Mouse (Mus musculus) CH12.LX (cell line): Measurements from ENCODE around the gene Kif21b. TPM values are rescaled to one million over a fixed set of nuclear protein-coding genes. Genes with fewer than 3 reads are reported as not detected.

Experiments
- DNase-seq: peaks from one replicate; pipeline ENCODE4 v3.0.0-alpha.2; 2013; ENCODE audit errors: extremely low read depth
- H3K27ac ChIP-seq: 2 replicates; pipeline ENCODE4 v1.5.1; 2012; ENCODE audit warnings: low read depth, mild to moderate bottlenecking, control low read depth, moderate library complexity; ENCODE audit not compliant: insufficient read depth
- H3K27me3 ChIP-seq: replicated peaks from 2 replicates; pipeline ENCODE3; 2012; ENCODE audit warnings: inconsistent platforms
- H3K36me3 ChIP-seq, 2 experiments: replicated peaks in 1 of 2; 2 replicates each; pipeline versions ENCODE3 to v1.6.1; 2012; ENCODE audit warnings: inconsistent platforms in 1 of 2, low read length in 1 of 2, mild to moderate bottlenecking in 1 of 2, mixed read lengths in 1 of 2, moderate library complexity in 1 of 2; ENCODE audit not compliant: control insufficient read depth in 1 of 2, insufficient read depth in 1 of 2
- H3K4me1 ChIP-seq, 2 experiments: 2 replicates each; pipeline ENCODE4 v1.6.1; 2012; ENCODE audit warnings: inconsistent platforms in 1 of 2, moderate library complexity in 1 of 2; ENCODE audit not compliant: insufficient read depth in 2 of 2, control insufficient read depth in 1 of 2
- H3K4me2 ChIP-seq: 2 replicates; pipeline ENCODE4 v1.6.1; 2012; ENCODE audit warnings: low read depth, mild to moderate bottlenecking, control low read depth; ENCODE audit not compliant: poor library complexity, insufficient read depth, severe bottlenecking
- H3K4me3 ChIP-seq, 3 experiments: fragments of 150-350 bp in 1 of 3; sonication (generic) in 1 of 3; replicated peaks in 1 of 3; 2 replicates each; pipeline versions ENCODE3 to v1.5.1; 2011 to 2012; ENCODE audit warnings: low read depth in 2 of 3, low read length in 2 of 3, mild to moderate bottlenecking in 2 of 3, moderate library complexity in 2 of 3, control low read depth in 1 of 3, improper control_type of control experiment in 1 of 3, inconsistent platforms in 1 of 3, mixed read lengths in 1 of 3; ENCODE audit not compliant: poor library complexity in 1 of 3
- H3K79me2 ChIP-seq: replicated peaks from 2 replicates; pipeline ENCODE4 v1.6.1; 2012; ENCODE audit warnings: mild to moderate bottlenecking, moderate library complexity; ENCODE audit not compliant: control insufficient read depth, poor library complexity, insufficient read depth, severe bottlenecking; ENCODE audit errors: extremely low read depth
- H3K9ac ChIP-seq: 2 replicates; pipeline ENCODE4 v1.6.1; 2012; ENCODE audit warnings: low read depth, mild to moderate bottlenecking, control low read depth, moderate library complexity; ENCODE audit not compliant: insufficient read depth
- H3K9me3 ChIP-seq: replicated peaks from 2 replicates; pipeline ENCODE3; 2012; ENCODE audit warnings: low read length, inconsistent platforms, mixed read lengths
- CTCF ChIP-seq, 2 experiments: IDR thresholded peaks in 1 of 2; conservative IDR thresholded peaks in 1 of 2; 2 replicates each; pipeline ENCODE4 v1.5.1; 2011 to 2012; ENCODE audit warnings: low read depth in 2 of 2, low read length in 2 of 2, improper control_type of control experiment in 1 of 2, inconsistent platforms in 1 of 2, mild to moderate bottlenecking in 1 of 2, moderate library complexity in 1 of 2
- ELF1 ChIP-seq: IDR thresholded peaks from 2 replicates; pipeline ENCODE4 v1.6.1; 2014; ENCODE audit warnings: low read depth, mild to moderate bottlenecking, inconsistent platforms, low read length, improper control_type of control experiment
- EP300 ChIP-seq: IDR thresholded peaks from 2 replicates; pipeline ENCODE4 v1.6.1; 2011; ENCODE audit warnings: low read length, improper control_type of control experiment
- ETS1 ChIP-seq: conservative IDR thresholded peaks from 2 replicates; pipeline ENCODE4 v1.6.1; 2012; ENCODE audit warnings: low read depth, mild to moderate bottlenecking, inconsistent platforms, low read length, improper control_type of control experiment, moderate library complexity
- GABPA ChIP-seq: IDR thresholded peaks from 2 replicates; pipeline ENCODE4 v1.6.1; 2012; ENCODE audit warnings: low read depth, low read length, improper control_type of control experiment, inconsistent platforms; ENCODE audit not compliant: insufficient replicate concordance
- HCFC1 ChIP-seq: IDR thresholded peaks from 2 replicates; pipeline ENCODE4 v1.6.1; 2012; ENCODE audit warnings: low read depth, mild to moderate bottlenecking, inconsistent platforms, low read length, improper control_type of control experiment
- IRF4 ChIP-seq: IDR thresholded peaks from 2 replicates; pipeline ENCODE4 v1.6.1; 2014; ENCODE audit warnings: low read depth, mild to moderate bottlenecking, inconsistent platforms, low read length, improper control_type of control experiment
- JUN ChIP-seq: IDR thresholded peaks from 2 replicates; pipeline ENCODE4 v1.6.1; 2011; ENCODE audit warnings: low read depth, mild to moderate bottlenecking, low read length, improper control_type of control experiment, moderate library complexity; ENCODE audit not compliant: insufficient read depth
- MAFK ChIP-seq: IDR thresholded peaks from 2 replicates; pipeline ENCODE4 v1.6.1; 2011; ENCODE audit warnings: low read length, improper control_type of control experiment; ENCODE audit not compliant: insufficient replicate concordance
- MAZ ChIP-seq: IDR thresholded peaks from 2 replicates; pipeline ENCODE4 v1.6.1; 2012; ENCODE audit warnings: low read depth, mild to moderate bottlenecking, inconsistent platforms, low read length, improper control_type of control experiment, moderate library complexity
- MEF2A ChIP-seq: IDR thresholded peaks from 2 replicates; pipeline ENCODE4 v1.6.1; 2014; ENCODE audit warnings: low read depth, mild to moderate bottlenecking, inconsistent platforms, low read length, improper control_type of control experiment, borderline replicate concordance
- MXI1 ChIP-seq: IDR thresholded peaks from 2 replicates; pipeline ENCODE4 v1.6.1; 2011; ENCODE audit warnings: mild to moderate bottlenecking, low read depth, low read length, improper control_type of control experiment
- MYC ChIP-seq: IDR thresholded peaks from 2 replicates; pipeline ENCODE4 v1.6.1; 2011; ENCODE audit warnings: low read depth, mild to moderate bottlenecking, improper control_type of control experiment, low read length
- NELFE ChIP-seq: IDR thresholded peaks from 2 replicates; pipeline ENCODE4 v1.6.1; 2011; ENCODE audit warnings: low read depth, low read length, improper control_type of control experiment
- NRF1 ChIP-seq: IDR thresholded peaks from 2 replicates; pipeline ENCODE4 v1.6.1; 2014; ENCODE audit warnings: low read depth, mild to moderate bottlenecking, inconsistent platforms, low read length, improper control_type of control experiment, moderate library complexity
- PAX5 ChIP-seq: IDR thresholded peaks from 2 replicates; pipeline ENCODE4 v1.6.1; 2012; ENCODE audit warnings: low read length, inconsistent platforms, mixed read lengths
- POLR2A ChIP-seq: IDR thresholded peaks from 2 replicates; pipeline ENCODE4 v1.6.1; 2011; ENCODE audit warnings: low read depth, mild to moderate bottlenecking, improper control_type of control experiment, low read length
- POLR2AphosphoS2 ChIP-seq: IDR thresholded peaks from 2 replicates; pipeline ENCODE4 v1.6.1; 2011; ENCODE audit warnings: low read depth, low read length, improper control_type of control experiment
- RAD21 ChIP-seq: IDR thresholded peaks from 2 replicates; pipeline ENCODE4 v1.6.1; 2011; ENCODE audit warnings: low read depth, mild to moderate bottlenecking, low read length, improper control_type of control experiment, moderate library complexity
- SIN3A ChIP-seq: IDR thresholded peaks from 2 replicates; pipeline ENCODE4 v1.6.1; 2012; ENCODE audit warnings: low read length, improper control_type of control experiment, inconsistent platforms
- SMC3 ChIP-seq: IDR thresholded peaks from 2 replicates; pipeline ENCODE4 v1.6.1; 2011; ENCODE audit warnings: low read depth, low read length, improper control_type of control experiment
- TBP ChIP-seq: conservative IDR thresholded peaks from 2 replicates; pipeline ENCODE4 v1.6.1; 2011; ENCODE audit warnings: low read depth, low read length, improper control_type of control experiment
- TCF12 ChIP-seq: IDR thresholded peaks from 2 replicates; pipeline ENCODE4 v1.6.1; 2014; ENCODE audit warnings: low read depth, mild to moderate bottlenecking, inconsistent platforms, low read length, improper control_type of control experiment
- USF1 ChIP-seq: IDR thresholded peaks from 2 replicates; pipeline ENCODE4 v1.6.1; 2014; ENCODE audit warnings: low read depth, mild to moderate bottlenecking, inconsistent platforms, low read length, improper control_type of control experiment
- ZNF384 ChIP-seq: IDR thresholded peaks from 2 replicates; pipeline ENCODE4 v1.6.1; 2012; ENCODE audit warnings: low read depth, low read length, improper control_type of control experiment, inconsistent platforms
- dilution Hi-C: fragments of 300-500 bp; cut with MboI; formaldehyde crosslinking; loops from 2 replicates; pipeline ENCODE4 v1.14.3; 2020; ENCODE audit warnings: low sequenced_read_pairs; ENCODE audit not compliant: extremely low pct_unique_long_range_greater_than_20kb, extremely low pct_ligation_motif_present
- in situ Hi-C: fragments of 300-500 bp; cut with MboI; formaldehyde crosslinking; loops from 3 replicates; pipeline ENCODE4 v1.14.3; 2019; ENCODE audit warnings: low sequenced_read_pairs, low pct_ligation_motif_present, low pct_unique_long_range_greater_than_20kb, mixed read lengths
- polyA plus RNA-seq: library from polyadenylated mRNA; unstranded; fragments of >175 nt; gene quantifications from 2 replicates; pipeline ENCODE4 v1.2.1, GENCODE M21; 2012; ENCODE audit warnings: low read depth; ENCODE audit not compliant: insufficient read length
- total RNA-seq, 2 experiments: library from RNA; depleted of rRNA; stranded (reverse); fragments of 300-350 nt in 1 of 2; fragments of >200 nt in 1 of 2; gene quantifications; 2 replicates each; pipeline ENCODE4 v1.2.3; 2012 to 2014

The Kif21b gene
- total and polyA plus RNA-seq, 3 experiments: 7.3 to 32.4 (median 26.2) TPM

GRCm38 (mm10) chr1:136134547-136134946 is 3.4 kb downstream of the Kif21b start:
- Histone ChIP-seq H3K36me3 (peaks cover 0 to 4% of the 10 kb centered on the region in 2 experiments), H3K9ac (peak overlapping the region; percentile 51), H3K4me1 (peaks cover 43 to 76% of the 10 kb centered on the region in 2 experiments), H3K4me3 (no peak overlapping the region), H3K79me2 (peaks cover 34% of the 10 kb centered on the region), H3K4me2 (peak overlapping the region; percentile 68), H3K27me3 (no peaks in the 10 kb centered on the region), H3K9me3 (no peaks in the 10 kb centered on the region), H3K27ac (peak overlapping the region; percentile 84)
- dilution Hi-C loops: no loop called here
- DNase-seq: no peak
- in situ Hi-C loops: loop anchor here (10.0 kb wide), 1 partner anchor 370 kb away; the partner anchor contains the start of gene Phlda3
- TF ChIP-seq MAZ (no peak), SIN3A (no peak), MEF2A (no peak), GABPA (no peak)

- Histone ChIP-seq H3K9ac (peak overlapping the region; percentile 51), H3K4me1 (peaks cover 43 to 77% of the 10 kb centered on the region in 2 experiments), H3K79me2 (peaks cover 34% of the 10 kb centered on the region), H3K27ac (peak overlapping the region; percentile 99), H3K27me3 (no peaks in the 10 kb centered on the region), H3K36me3 (peaks cover 0 to 4% of the 10 kb centered on the region in 2 experiments), H3K4me2 (peak overlapping the region; percentile 68), H3K4me3 (no peak overlapping the region), H3K9me3 (no peaks in the 10 kb centered on the region)
- TF ChIP-seq NRF1 (no peak), IRF4 (peak; percentile 49; the same call in 1 of the 2 replicates), MAZ (peak; percentile 89), NELFE (0 out of 2 replicates have a peak, but pooled peaks have one; percentile 19), ELF1 (peak; percentile 95), TBP (0 out of 2 replicates have a peak, but pooled peaks have one; percentile 64), MEF2A (peak; percentile 53; the same call in 1 of the 2 replicates), SMC3 (peak; percentile 9; the same call in 1 of the 2 replicates), POLR2AphosphoS2 (no peak), ETS1 (peak; percentile 75), JUN (no peak), MYC (peak; percentile 33; the same call in 1 of the 2 replicates), EP300 (peak; percentile 42; the same call in 1 of the 2 replicates), MXI1 (peak; percentile 52), SIN3A (peak; percentile 92), ZNF384 (no peak), HCFC1 (peak; percentile 61), POLR2A (peak; percentile 54), CTCF (conservative IDR thresholded peaks at IDR 0.05 in 1 of 2, IDR thresholded peaks at IDR 0.05 in 1 of 2; ENCODE audit: low read depth in 2 of 2, low read length in 2 of 2) (peak in 1 of 2 experiments; percentile 48; a peak in 2 of 4 replicates), PAX5 (no peak), MAFK (no peak), RAD21 (peak; percentile 29), USF1 (no peak), TCF12 (no peak)
- in situ Hi-C loops (loop anchor here (10.0 kb wide), 1 partner anchor 370 kb away; the partner anchor contains the start of gene Phlda3), dilution Hi-C loops (no loop called here)
- DNase-seq: peak; percentile 91
Observed at GRCm38 (mm10) chr1:136135046-136135445, 3.9 kb downstream of the Kif21b start.
